Mouse (Mus musculus) urinary bladder, postnatal 10 days (tissue): ENCODE data around the gene Usp49.
"Not testable (repeated sequence)": the region's sequence is repeated elsewhere in the genome, so short reads cannot be mapped to it uniquely, and the experiment has no call there.

Experiments
- DNase-seq: peaks from one replicate; pipeline ENCODE4 v3.0.0; 2022; ENCODE audit warnings: low spot score

The Usp49 gene

DNA sequence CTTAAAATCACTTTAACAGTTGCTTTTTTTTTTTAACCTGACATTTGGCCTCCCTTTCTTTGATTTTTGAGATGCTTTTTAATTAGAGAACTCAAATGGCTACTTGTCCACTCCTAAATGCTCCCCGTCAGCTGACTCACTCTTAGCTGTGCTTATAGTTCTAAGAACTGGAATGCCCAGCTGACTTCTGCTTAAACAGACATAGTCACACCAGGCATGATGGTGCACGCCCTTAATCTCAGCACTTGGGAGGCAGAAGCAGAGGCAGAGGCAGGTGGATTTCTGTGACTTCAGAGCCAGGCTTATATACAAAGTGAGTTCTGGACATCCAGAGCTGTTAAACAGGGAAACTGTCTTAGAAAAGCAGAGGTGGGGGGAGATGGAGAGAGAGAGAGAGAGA is 21.5 kb downstream of the Usp49 start:
- DNase-seq, result no peak

DNA sequence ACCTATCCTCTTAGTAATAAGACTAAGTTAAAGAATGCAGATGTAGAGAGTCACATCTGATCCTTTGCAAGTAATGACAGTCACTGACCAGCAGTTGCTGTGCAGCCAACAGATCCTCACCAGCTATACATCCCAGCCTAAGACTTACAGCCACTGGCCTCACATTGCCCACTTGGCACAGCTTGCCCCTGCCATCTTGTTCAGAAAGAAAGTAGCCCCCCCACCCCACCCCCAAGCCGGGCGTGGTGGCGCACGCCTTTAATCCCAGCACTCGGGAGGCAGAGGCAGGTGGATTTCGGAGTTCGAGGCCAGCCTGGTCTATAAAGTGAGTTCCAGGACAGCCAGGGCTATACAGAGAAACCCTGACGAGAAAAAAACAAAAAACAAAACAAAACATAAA is 23.9 kb downstream of the Usp49 start:
- DNase-seq, result not testable (repeated sequence)

DNA sequence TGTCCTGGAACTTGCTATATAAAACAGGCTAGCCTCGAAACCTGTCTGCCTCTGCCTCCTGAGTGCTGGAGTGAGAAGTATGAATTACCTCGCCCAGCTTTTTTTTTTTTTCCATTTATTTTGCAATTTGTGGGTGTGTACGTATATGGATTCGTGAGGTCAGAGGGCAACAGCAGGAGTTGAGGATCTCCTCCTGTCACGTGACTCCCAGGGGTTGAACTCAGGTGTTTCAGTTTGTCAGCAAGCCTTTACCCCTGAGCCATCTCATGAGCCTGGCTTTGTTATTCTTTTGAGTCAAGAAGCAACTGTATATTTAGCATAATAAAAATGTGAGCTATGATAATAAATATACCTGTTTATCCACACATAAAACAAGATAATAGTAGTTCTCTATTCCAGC is 25.2 kb downstream of the Usp49 start:
- DNase-seq, result no peak

DNA sequence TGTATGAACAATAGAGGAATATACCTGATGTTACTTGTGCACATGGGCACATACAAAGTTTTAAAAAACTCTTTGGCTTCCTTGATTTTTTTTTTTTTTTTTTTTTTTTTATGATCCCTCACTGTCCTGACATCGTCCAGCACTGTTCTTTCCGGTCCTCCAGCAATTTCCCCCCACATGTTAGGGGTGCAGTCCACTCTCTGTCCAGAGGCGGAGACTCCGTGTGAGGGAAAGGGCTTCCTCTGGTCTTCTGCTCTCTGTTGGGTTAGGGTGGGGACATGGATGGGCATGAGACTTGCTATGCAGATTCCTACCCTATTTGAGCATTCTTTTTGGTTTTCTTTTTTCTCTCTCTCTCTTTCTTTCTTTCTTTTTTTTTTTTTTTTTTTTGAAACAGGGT is 27.4 kb downstream of the Usp49 start:
- DNase-seq, result no peak

DNA sequence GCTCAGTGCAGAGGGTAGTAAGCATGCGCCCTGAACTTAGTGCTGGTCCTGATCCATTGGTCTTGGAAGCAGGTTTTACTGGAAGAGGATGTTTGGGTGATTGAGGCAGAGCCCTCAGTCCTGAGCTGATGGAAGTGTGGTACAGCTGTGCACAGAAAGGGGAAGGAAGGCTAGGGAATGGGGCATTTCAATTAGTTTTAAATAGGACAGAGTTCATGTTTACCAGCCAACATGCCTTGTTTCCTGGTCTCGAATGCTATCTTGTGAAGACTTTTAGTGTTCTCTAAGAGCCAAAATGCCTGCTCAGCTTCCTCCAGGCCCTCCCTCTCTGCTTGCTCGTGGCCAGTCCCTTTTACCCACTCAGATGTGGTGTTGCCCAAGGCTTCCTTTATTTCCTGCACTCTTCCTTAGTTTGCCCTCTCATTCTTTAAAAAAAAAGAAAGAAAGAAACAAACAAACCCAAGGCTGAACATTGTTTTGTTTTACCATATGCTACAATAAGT is 28.3 kb downstream of the Usp49 start:
- no peak for DNase-seq

DNA sequence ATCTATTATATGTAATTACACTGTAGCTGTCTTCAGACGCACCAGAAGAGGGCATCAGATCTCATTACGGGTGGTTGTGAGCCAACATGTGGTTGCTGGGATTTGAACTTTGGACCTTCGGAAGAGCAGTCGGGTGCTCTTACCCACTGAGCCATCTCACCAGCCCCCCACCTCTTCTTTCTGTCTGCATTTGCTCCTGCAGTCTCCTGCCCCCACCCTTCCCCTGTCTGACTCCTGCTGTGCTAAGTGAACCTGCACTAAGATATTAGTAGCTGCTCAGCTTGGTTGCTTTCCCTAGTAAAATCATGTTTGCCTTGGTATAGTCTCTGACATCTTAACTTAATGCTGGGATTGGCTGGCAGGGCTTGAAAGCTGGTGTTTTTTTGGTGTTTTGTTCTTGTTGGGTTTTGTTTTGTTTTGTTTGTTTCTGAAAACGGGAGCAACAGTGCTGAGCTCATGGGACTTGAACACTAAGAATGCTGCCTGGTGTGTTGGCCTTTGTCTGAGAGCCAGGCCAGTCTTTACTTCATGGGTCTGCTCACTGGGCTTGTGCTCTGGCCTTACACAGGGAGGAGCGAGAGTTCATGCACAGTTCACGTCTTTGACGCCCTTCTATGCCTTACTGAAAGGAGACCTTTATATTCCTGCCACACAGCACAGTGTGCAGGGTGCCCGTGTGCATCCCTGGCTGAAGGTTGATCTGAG is 32.7 kb downstream of the Usp49 start:
- DNase-seq, result no peak

DNA sequence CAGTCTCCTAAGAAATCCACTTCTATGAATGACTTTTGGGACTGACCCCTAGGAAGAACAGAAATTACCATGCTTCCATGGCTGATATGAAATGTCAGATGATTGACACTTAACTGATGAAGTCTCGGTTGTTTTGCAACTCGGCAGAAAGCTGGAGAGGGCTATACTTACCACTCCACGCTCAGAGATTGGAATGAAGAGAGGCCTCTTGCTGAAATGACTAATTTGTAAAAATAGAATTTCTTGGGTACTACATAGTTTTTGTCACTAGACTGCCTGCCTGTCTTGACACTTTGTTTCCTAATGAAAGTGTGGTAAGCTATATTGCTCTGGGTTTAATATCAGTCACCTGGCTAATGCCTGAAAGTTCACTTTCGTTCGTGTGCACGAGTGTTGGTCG is 34.0 kb downstream of the Usp49 start:
- no peak for DNase-seq

DNA sequence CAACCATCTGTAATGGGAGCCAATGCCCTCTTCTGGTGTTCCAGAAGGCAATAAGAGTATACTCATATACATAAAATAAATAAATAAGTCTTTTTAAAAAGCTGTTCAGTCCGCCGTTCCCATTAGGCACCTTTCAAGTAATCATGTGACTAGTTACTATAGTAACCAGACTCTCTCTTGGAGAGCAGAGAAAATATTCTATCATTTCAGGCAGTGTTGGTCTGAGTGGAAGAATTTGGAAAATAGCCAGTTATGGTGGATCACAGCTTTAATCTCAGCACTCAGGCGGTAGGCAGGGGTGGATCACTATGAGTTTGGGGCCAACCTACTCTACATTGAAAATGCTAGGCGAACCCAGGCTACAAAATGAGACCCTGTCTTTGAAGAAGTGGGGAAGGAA is 38.7 kb downstream of the Usp49 start:
- no peak for DNase-seq

DNA sequence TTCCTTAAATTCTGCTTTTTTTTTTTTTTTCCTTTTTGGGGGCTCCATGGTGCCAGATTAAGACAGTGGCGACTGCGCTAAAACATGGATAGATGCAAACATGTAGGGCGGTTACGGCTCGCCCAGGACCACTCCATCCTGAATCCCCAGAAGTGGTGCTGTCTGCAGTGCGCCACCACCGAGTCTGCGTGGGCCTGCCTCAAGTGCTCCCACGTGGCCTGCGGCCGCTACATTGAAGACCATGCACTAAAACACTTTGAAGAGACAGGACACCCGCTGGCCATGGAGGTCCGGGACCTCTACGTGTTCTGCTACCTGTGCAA is 41.5 kb downstream of the Usp49 start:
- no peak for DNase-seq

DNA sequence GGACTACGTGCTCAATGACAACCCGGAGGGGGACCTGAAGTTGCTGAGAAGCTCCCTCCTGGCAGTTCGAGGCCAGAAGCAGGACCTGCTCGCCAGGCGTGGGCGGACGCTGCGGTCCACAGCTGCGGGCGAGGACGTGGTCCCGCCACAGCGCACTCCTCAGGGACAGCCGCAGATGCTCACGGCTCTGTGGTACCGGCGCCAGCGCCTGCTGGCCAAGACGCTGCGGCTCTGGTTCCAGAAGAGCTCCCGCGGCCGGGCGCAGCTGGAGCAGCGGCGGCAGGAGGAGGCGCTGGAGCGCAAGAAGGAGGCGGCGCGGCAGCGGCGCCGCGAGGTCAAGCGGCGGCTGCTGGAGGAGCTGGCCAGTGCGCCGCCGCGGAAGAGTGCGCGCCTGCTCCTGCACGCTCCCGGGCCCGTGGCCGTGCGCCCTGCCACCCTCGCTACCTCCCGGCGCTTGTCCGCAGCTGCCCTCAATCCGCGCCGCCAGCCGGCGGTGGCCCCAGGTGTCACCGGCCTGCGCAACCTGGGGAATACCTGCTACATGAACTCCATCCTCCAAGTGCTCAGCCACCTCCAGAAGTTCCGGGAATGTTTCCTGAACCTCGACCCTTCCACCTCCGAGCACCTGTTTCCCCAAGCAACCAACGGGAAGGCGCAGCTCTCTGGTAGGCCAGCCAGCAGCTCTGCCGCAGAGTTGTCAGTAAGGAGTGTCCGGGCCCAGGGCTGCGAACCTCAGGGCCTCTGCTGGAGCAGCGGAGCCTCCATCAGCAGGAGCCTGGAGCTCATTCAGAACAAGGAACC is 42.0 kb downstream of the Usp49 start:
- DNase-seq, result no peak

DNA sequence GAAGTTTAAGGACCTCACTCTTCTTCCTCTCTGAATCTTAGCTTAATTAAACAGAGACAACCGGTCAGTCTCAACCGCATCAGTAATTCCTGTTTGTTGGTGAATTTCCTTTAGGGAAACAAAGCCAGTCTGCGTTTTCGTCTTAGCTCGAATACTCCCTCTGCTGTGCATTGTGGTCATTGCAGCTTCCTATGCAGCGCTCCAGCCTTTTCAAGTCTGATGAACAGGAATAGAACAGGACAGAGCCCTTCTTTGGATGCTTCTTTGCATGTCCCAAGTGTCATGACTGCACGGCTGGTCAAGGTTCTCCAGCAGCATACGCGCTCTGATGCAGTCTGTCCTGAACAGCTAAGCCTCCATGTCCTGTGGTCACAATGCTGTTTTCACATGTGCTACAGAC is 46.1 kb downstream of the Usp49 start:
- no peak for DNase-seq

DNA sequence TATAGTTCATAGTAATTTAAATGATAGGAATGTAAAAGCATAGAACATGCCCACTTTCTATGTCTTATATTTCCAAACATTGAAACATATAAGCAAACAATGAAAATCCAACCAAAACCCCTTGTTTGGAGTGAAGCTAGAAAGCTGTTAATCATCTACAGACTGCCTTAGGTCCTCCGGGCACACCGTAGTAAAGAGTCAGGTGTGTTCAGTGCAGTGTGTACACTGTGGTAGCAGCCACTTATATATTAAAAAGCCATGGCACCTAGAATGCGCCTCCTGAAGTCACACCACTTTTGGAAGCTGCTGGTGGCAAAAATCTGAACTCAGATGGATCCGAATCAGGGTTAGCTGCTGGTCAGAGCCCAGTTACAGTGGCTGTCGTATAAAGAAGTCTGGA is 47.7 kb downstream of the Usp49 start:
- no peak for DNase-seq

DNA sequence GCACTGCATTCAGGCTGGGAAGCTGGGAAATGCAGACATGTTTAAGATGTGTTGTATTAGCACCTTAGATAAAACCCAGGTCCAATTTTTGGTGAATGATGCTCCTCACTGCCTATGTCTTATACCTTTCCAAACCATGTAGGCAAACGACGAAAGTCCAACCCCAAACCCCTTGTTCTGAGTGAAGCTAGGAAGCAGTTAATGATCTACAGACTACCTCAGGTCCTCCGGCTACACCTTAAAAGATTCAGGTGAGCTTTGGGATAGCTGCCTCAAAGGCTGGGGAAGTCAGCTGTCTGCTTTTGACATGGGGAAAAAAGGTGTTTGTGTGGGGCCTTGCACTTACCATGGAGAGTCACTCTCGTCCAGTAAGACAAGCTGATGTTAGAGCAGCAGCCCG is 48.2 kb downstream of the Usp49 start:
- no peak for DNase-seq

DNA sequence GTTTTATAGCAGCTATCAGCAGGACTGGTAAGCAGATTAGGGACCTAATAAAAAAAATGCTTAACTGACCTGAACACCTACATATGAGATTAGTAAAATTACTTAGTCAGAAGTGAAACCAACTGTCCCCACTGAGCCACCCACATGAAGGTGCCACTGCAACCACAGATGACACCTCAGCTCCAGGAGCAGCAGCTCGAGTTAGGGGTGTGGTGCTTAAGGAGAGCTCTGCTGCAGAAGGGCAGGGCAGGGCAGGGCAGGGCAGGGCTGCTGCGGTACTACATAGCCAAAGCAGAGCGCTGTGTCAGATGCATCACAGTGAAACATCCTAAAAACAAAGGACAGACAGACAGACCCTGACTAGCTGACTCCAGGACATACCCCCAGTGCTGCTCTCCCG is 52.3 kb downstream of the Usp49 start:
- no peak for DNase-seq

DNA sequence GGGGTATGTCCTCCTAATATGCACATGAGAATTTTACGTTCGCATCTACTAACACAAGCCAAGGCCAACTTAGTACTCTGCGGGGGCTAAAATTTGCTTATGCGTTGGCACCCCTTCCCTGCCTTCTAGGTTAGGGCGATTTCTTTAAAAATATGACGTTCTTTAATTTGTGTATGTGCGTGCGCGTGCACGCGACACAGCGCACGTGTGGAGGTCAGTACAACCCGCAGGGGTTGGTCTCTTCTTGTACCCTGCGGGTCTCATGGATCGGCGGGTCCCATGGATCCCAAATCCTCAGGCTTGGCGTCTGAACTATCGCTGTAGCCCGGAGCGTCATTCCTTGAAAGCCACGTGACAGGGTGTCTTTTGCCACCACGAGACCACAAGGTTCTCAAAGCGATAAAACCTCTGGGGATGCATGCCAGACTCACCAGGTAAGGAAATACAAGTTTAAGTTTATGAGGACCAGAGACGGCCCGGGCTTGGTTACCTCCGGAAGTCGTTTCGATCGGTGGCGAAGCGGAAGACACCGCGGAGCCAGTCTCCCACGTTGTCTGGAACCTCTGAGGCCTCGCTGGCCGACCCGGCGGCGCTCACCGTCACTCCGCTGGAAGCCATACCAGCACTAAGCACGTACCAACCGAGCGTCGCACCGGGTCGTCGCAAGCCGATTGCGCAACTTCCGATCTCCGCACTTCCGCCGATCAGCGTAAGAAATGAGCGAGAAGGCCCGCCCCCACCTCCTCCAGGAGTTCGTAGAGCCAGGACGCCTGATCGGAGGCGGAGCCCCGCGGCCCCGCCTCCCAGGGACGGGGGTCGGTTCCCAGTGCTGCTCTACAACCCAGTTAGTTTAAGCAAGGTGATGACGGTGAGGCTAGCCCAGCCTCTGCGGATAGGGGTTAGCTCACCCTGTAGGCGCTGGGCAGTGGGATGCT is 57.2 kb downstream of the Usp49 start:
- peak; percentile 75 for DNase-seq

DNA sequence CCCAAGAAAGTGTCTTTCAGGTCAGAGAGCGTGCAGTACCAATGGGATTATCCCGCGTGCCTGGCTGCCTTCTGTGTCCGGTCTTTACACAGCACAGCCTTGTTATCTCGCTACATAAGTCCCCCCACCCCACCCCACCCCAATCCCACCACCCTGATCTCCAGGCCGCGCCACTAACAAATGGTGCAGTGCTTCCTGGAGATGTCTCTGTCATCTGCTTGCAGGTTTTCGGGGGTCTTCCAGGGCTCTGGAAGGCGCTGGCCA is 57.8 kb downstream of the Usp49 start, which contains the start of gene Tomm6:
TSS of gene Tomm6 (minus strand) at position 43 of the 264 bp plus-strand sequence.
- no peak for DNase-seq

DNA sequence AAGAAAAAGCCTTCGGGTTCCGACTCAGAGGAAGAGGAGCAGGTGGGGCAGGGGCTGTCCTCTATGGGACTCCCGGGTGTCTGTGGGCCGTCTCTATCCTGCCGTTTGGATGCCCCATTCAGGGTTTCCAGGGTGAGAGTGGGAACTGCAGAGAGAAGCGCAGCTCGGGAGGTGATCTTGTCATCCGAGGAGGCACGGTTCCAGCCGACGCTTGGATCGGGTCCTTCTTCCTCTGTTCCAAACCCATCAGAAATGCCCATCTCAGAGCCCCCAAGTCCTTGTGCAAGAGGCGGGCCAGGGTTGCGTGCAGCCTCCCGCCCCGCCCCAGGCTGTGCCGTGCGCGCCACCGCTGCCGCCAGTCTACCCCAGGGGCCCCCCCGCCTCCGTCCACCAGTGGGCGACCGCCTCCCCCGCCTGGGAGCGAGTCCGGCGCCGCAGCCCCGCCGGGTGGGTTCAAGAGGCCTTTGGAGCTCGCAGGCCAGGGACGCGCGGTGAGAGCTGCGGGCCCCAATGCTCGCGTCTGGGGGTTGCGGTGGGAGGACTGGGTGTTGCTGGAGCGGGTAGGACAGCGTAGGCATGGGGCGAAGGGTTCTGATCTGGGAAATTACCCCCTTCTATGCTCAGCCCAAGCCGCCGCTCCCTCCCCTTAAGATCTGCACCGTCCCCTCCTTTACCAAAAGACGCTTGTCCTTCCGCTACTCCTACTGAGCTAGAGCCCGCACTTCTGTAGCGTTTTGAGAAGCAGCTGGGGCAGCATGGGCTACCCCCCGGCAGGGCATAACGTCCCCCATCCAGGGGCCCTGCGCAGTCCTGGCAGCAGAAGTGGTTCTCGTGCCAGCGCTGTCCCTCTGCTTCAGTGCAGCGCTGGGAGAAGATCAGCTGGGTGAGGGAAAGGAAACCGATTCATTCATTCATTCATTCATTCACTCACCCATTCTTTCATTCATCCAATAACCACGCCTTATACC is 58.4 kb downstream of the Usp49 start, which contains the start of gene Frs3:
TSS of gene Frs3 (plus strand) at position 423 of the 968 bp plus-strand sequence.
- no peak for DNase-seq

DNA sequence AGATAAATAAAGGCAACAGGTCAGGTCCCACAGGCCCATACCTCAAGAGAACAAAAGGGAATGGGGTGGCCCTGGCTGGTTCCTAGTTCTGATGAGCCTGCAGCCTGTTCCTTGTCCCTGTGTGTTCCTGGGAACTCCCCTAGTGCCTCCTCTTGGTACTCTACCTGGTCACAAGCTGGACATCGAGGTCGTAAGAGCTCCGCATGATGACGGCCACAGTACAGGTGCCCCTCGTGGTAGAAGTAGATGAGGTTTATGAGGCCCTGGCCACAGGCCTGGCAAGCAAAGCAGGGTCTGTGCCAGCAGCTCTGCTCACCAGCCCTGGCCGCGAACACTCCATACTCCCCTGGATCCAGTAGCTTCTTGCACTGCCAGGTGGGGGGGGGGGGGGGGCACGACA is 59.4 kb downstream of the Usp49 start:
- DNase-seq, result no peak

DNA sequence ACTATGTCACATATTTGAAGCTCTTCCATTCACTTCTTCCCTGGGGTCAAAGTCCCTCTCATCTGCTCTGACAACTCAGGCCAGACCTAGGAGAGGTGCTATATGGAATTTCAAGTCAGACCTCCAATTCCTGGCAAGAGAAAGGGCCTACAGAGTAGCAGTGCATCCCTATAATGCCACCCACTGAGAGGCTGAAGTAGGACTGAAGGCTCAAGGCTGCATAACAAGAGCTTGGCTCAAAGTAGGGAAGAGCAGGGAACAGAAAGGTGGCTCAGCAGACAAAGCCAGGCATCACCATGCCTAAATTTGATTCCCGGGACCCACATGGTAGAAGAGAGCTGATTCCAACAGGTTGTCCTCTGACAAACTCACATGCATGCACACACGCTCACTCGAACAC is 61.2 kb downstream of the Usp49 start:
- no peak for DNase-seq

DNA sequence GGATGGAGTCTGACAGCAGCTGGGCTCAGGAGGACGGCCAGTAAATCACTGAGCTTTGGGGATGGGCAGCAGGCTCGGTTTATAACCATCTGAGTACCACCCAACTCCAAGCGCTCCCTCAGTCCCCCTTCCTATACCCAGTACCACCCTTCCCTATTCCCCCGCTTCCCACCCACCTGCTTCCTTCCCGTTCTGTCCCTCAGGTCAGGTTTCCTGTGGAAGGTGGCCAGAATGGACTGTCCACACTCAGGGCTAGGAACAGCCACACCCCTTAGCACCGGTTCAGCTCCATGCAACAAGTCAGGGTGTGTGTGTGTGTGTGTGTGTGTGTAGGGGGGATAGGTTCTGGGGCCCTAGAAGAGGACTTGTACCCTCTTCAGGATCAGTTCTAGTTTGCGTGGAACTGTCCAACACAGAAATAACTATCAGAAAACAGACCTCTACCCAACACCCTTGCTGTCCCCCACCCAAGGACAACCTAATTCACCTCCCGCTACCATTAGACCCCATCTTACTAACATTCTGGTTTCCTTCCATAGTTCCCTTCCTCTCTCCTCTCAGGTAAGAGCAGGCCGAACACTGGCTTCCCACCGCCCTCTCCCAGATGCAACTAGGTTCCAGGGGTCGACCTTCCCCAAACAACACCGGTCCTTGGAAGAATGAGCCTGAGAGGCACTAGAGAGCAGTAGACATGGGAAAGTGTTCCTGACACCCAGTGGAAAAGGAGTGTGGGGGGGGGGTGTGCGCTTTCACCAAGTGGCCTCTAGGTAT is 63.4 kb downstream of the Usp49 start:
- no peak for DNase-seq

DNA sequence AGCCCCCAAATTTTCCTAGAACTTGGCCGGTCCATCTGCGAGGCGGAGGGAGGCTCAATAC is 63.8 kb downstream of the Usp49 start, which contains the start of gene Gm21981:
TSS of gene Gm21981 (minus strand) at position 14 of the 61 bp plus-strand sequence.
- no peak for DNase-seq
